Mouse (Mus musculus) forebrain, embryonic 13.5 days (tissue): ENCODE data around the gene Myo19. TPM values are rescaled to one million over a fixed set of nuclear protein-coding genes. Genes with fewer than 3 reads are reported as not detected.

Experiments used
- ATAC-seq: fragments of 200-750 bp; cut with Nextera tagmentation; 2 replicates; pipeline ENCODE4 v1.8.0; 2017
- H3K27ac ChIP-seq: fragments of 300-500 bp; sonication (generic); 2 replicates; pipeline ENCODE4 v1.5.1; 2015; ENCODE audit warnings: inconsistent platforms, mild to moderate bottlenecking, moderate library complexity
- H3K27me3 ChIP-seq: fragments of 300-500 bp; sonication (generic); 2 replicates; pipeline ENCODE4 v1.6.1; 2015; ENCODE audit warnings: mild to moderate bottlenecking, inconsistent platforms
- H3K36me3 ChIP-seq: fragments of 300-500 bp; sonication (generic); 2 replicates; pipeline ENCODE4 v1.6.1; 2015; ENCODE audit warnings: mild to moderate bottlenecking, inconsistent platforms; ENCODE audit not compliant: poor library complexity, severe bottlenecking
- H3K4me1 ChIP-seq: fragments of 300-500 bp; sonication (generic); 2 replicates; pipeline ENCODE4 v1.6.1; 2015; ENCODE audit warnings: inconsistent platforms
- H3K4me2 ChIP-seq: fragments of 300-500 bp; sonication (generic); 2 replicates; pipeline ENCODE4 v1.6.1; 2015; ENCODE audit warnings: inconsistent platforms, mild to moderate bottlenecking, moderate library complexity
- H3K4me3 ChIP-seq: fragments of 300-500 bp; sonication (generic); 2 replicates; pipeline ENCODE4 v1.5.1; 2015; ENCODE audit warnings: mild to moderate bottlenecking, inconsistent platforms
- H3K9ac ChIP-seq: fragments of 300-500 bp; sonication (generic); 2 replicates; pipeline ENCODE4 v1.6.1; 2015; ENCODE audit warnings: mild to moderate bottlenecking, inconsistent platforms
- H3K9me3 ChIP-seq: fragments of 300-500 bp; sonication (generic); replicated peaks from 2 replicates; pipeline ENCODE4 v1.6.1; 2016; ENCODE audit warnings: inconsistent platforms
- WGBS: fragments of 180-500 bp; shearing (Covaris S2); methylation state at CpG from one replicate; pipeline ENCODE4 v1.1.7; 2015; 5-methylcytosine and 5-hydroxymethylcytosine counted together
- polyA plus RNA-seq: library from polyadenylated mRNA; unstranded; fragments of >200 nt; fragmentation: Nextera tagmentation; extraction: Ambion mirVana; gene quantifications from 2 replicates; pipeline ENCODE4 v1.2.1, GENCODE M21; 2015

Myo19 gene
- polyA plus RNA-seq, 1 experiment from 2014 or later: 5.8 TPM

- Histone ChIP-seq H3K4me1 (peaks cover 10% of the 10 kb centered on the region), H3K36me3 (no peaks in the 10 kb centered on the region), H3K4me2 (no peak overlapping the region), H3K9ac (no peak overlapping the region), H3K4me3 (no peak overlapping the region), H3K27me3 (no peaks in the 10 kb centered on the region), H3K27ac (no peak overlapping the region), H3K9me3 (no peaks in the 10 kb centered on the region)
- no peak for ATAC-seq
- WGBS: 73% methylated on average over 7 of the region's 7 CpGs
Measured at GRCm38 (mm10) chr11:84919951-84920350, 40.0 kb downstream of the Myo19 start.

GRCm38 (mm10) chr11:84920981-84921380 is 41.0 kb downstream of the Myo19 start:
- H3K27ac ChIP-seq: no peak overlapping the region
- H3K27me3 ChIP-seq: no peaks in the 10 kb centered on the region
- no peak overlapping the region for H3K9ac ChIP-seq
- H3K4me1 ChIP-seq: no peaks in the 10 kb centered on the region
- H3K36me3 ChIP-seq: no peaks in the 10 kb centered on the region
- no peak overlapping the region for H3K4me3 ChIP-seq
- H3K9me3 ChIP-seq: no peaks in the 10 kb centered on the region
- no peak for ATAC-seq
- no peak overlapping the region for H3K4me2 ChIP-seq
- 86% methylated on average over 8 of the region's 8 CpGs for WGBS

- 9% methylated on average over 6 of the region's 6 CpGs for WGBS
- Histone ChIP-seq H3K27ac (no peak overlapping the region), H3K36me3 (no peaks in the 10 kb centered on the region), H3K9me3 (no peaks in the 10 kb centered on the region), H3K4me2 (no peak overlapping the region), H3K9ac (no peak overlapping the region), H3K27me3 (no peaks in the 10 kb centered on the region), H3K4me1 (no peaks in the 10 kb centered on the region), H3K4me3 (no peak overlapping the region)
- ATAC-seq: no peak
Measured at GRCm38 (mm10) chr11:84932261-84932660, 52.3 kb downstream of the Myo19 start.

- Histone ChIP-seq H3K4me2 (no peak overlapping the region), H3K9me3 (no peaks in the 10 kb centered on the region), H3K4me1 (peaks cover 26% of the 10 kb centered on the region), H3K4me3 (no peak overlapping the region), H3K9ac (no peak overlapping the region), H3K27ac (peak overlapping the region; percentile 69), H3K27me3 (no peaks in the 10 kb centered on the region), H3K36me3 (no peaks in the 10 kb centered on the region)
- WGBS: 65% methylated on average over 8 of the region's 8 CpGs
- ATAC-seq: peak; percentile 77; the same call in 1 of the 2 replicates
Measured at GRCm38 (mm10) chr11:84939508-84940053, 59.6 kb downstream of the Myo19 start.

GRCm38 (mm10) chr11:84940140-84940539 is 60.2 kb downstream of the Myo19 start:
- H3K36me3 ChIP-seq: no peaks in the 10 kb centered on the region
- no peak overlapping the region for H3K4me3 ChIP-seq
- H3K4me2 ChIP-seq: no peak overlapping the region
- 71% methylated on average over 10 of the region's 10 CpGs for WGBS
- no peak overlapping the region for H3K9ac ChIP-seq
- no peaks in the 10 kb centered on the region for H3K27me3 ChIP-seq
- H3K4me1 ChIP-seq: peaks cover 31% of the 10 kb centered on the region
- H3K27ac ChIP-seq: peak overlapping the region; percentile 67
- no peak for ATAC-seq
- H3K9me3 ChIP-seq: no peaks in the 10 kb centered on the region

- Histone ChIP-seq H3K27ac (no peak overlapping the region), H3K9ac (no peak overlapping the region), H3K4me2 (peak overlapping the region; percentile 46), H3K4me3 (no peak overlapping the region), H3K36me3 (no peaks in the 10 kb centered on the region), H3K4me1 (peaks cover 51% of the 10 kb centered on the region), H3K27me3 (no peaks in the 10 kb centered on the region), H3K9me3 (no peaks in the 10 kb centered on the region)
- 1% methylated on average over 15 of the region's 15 CpGs for WGBS
- ATAC-seq: no peak
Measured at GRCm38 (mm10) chr11:84943948-84944347, 64.0 kb downstream of the Myo19 start.

GRCm38 (mm10) chr11:84944639-84945435 is 64.9 kb downstream of the Myo19 start:
- no peaks in the 10 kb centered on the region for H3K9me3 ChIP-seq
- H3K4me3 ChIP-seq: no peak overlapping the region
- peak overlapping the region; percentile 33 for H3K4me2 ChIP-seq
- no peaks in the 10 kb centered on the region for H3K27me3 ChIP-seq
- no peak for ATAC-seq
- WGBS: 3% methylated on average over 12 of the region's 12 CpGs
- peaks cover 48% of the 10 kb centered on the region for H3K4me1 ChIP-seq
- no peaks in the 10 kb centered on the region for H3K36me3 ChIP-seq
- H3K9ac ChIP-seq: no peak overlapping the region
- no peak overlapping the region for H3K27ac ChIP-seq

- peaks cover 41% of the 10 kb centered on the region for H3K4me1 ChIP-seq
- ATAC-seq: no peak
- no peaks in the 10 kb centered on the region for H3K9me3 ChIP-seq
- H3K4me2 ChIP-seq: no peak overlapping the region
- H3K36me3 ChIP-seq: no peaks in the 10 kb centered on the region
- H3K27ac ChIP-seq: no peak overlapping the region
- H3K27me3 ChIP-seq: no peaks in the 10 kb centered on the region
- WGBS: 67% methylated on average over 3 of the region's 3 CpGs
- H3K9ac ChIP-seq: no peak overlapping the region
- H3K4me3 ChIP-seq: no peak overlapping the region
Measured at GRCm38 (mm10) chr11:84945841-84946240, 65.9 kb downstream of the Myo19 start.

- ATAC-seq: no peak
- H3K9me3 ChIP-seq: no peaks in the 10 kb centered on the region
- no peak overlapping the region for H3K9ac ChIP-seq
- H3K27ac ChIP-seq: no peak overlapping the region
- 47% methylated on average over 6 of the region's 6 CpGs for whole genome bisulfite sequencing
- no peak overlapping the region for H3K4me2 ChIP-seq
- peaks cover 41% of the 10 kb centered on the region for H3K4me1 ChIP-seq
- H3K36me3 ChIP-seq: no peaks in the 10 kb centered on the region
- H3K27me3 ChIP-seq: no peaks in the 10 kb centered on the region
- H3K4me3 ChIP-seq: no peak overlapping the region
Measured at GRCm38 (mm10) chr11:84947206-84947605, 67.3 kb downstream of the Myo19 start.

GRCm38 (mm10) chr11:84948114-84948513 is 68.2 kb downstream of the Myo19 start:
- H3K4me1 ChIP-seq: peaks cover 41% of the 10 kb centered on the region
- ATAC-seq: 0 out of 2 replicates have a peak, but pooled peaks have one; percentile 48
- no peak overlapping the region for H3K4me3 ChIP-seq
- no peak overlapping the region for H3K9ac ChIP-seq
- no peaks in the 10 kb centered on the region for H3K36me3 ChIP-seq
- H3K4me2 ChIP-seq: no peak overlapping the region
- H3K27me3 ChIP-seq: no peaks in the 10 kb centered on the region
- 33% methylated on average over 3 of the region's 3 CpGs for WGBS
- H3K9me3 ChIP-seq: no peaks in the 10 kb centered on the region
- no peak overlapping the region for H3K27ac ChIP-seq

GRCm38 (mm10) chr11:84948526-84948925 is 68.6 kb downstream of the Myo19 start:
- ATAC-seq: no peak
- no peak overlapping the region for H3K4me2 ChIP-seq

GRCm38 (mm10) chr11:84952611-84953010 is 72.7 kb downstream of the Myo19 start:
- H3K9me3 ChIP-seq: no peaks in the 10 kb centered on the region
- no peak overlapping the region for H3K27ac ChIP-seq
- peaks cover 18% of the 10 kb centered on the region for H3K4me1 ChIP-seq
- H3K36me3 ChIP-seq: no peaks in the 10 kb centered on the region
- 53% methylated on average over 2 of the region's 2 CpGs for WGBS
- H3K4me2 ChIP-seq: no peak overlapping the region
- ATAC-seq: no peak
- H3K27me3 ChIP-seq: peaks cover 22% of the 10 kb centered on the region
- no peak overlapping the region for H3K4me3 ChIP-seq
- H3K9ac ChIP-seq: no peak overlapping the region

More at GRCm38 (mm10) chr11:84948526-84948925, 68.6 kb downstream of the Myo19 start:
- no peak overlapping the region for H3K9ac ChIP-seq
- WGBS: 25% methylated on average over 3 of the region's 3 CpGs
- no peaks in the 10 kb centered on the region for H3K9me3 ChIP-seq
- no peaks in the 10 kb centered on the region for H3K36me3 ChIP-seq
- H3K4me1 ChIP-seq: peaks cover 37% of the 10 kb centered on the region
- H3K4me3 ChIP-seq: no peak overlapping the region
- H3K27me3 ChIP-seq: no peaks in the 10 kb centered on the region
- no peak overlapping the region for H3K27ac ChIP-seq
